Mouse (Mus musculus): Measurements from ENCODE around the gene Cenpn.
A peak's percentile ranks its signal among the peaks of the same experiment; 100 is the strongest.

Cenpn gene

GRCm38 (mm10) chr8:116921337-116922059 is at the start of gene Cenpn, which contains the start of gene Cmc2:
Gene Cenpn (plus strand): TSS chr8:116921730.
Gene Cmc2 (minus strand): TSS chr8:116921455.
- DNase-seq: peak; percentile 93 to 94

- DNase-seq: no peak
These were observed 48.7 kb upstream of the Cenpn start for GRCm38 (mm10) chr8:116872761-116873342.

- no peak for DNase-seq
These were observed 47.9 kb upstream of the Cenpn start for GRCm38 (mm10) chr8:116873586-116873985.

- DNase-seq: no peak
These were observed 47.5 kb upstream of the Cenpn start for GRCm38 (mm10) chr8:116873986-116874385.

- DNase-seq: no peak
These were observed 45.6 kb upstream of the Cenpn start for GRCm38 (mm10) chr8:116875798-116876450.

GRCm38 (mm10) chr8:116881396-116881795 is 40.1 kb upstream of the Cenpn start:
- no peak for DNase-seq

- no peak for DNase-seq
These were observed 33.7 kb upstream of the Cenpn start for GRCm38 (mm10) chr8:116887813-116888212.

GRCm38 (mm10) chr8:116891446-116891845 is 30.1 kb upstream of the Cenpn start:
- no peak for DNase-seq

- no peak for DNase-seq
These were observed 29.4 kb upstream of the Cenpn start for GRCm38 (mm10) chr8:116892130-116892529.

GRCm38 (mm10) chr8:116892636-116893035 is 28.9 kb upstream of the Cenpn start:
- DNase-seq: no peak

- DNase-seq: no peak
These were observed 27.6 kb upstream of the Cenpn start for GRCm38 (mm10) chr8:116893938-116894337.

- no peak for DNase-seq
These were observed 26.0 kb upstream of the Cenpn start for GRCm38 (mm10) chr8:116895521-116895920.

- DNase-seq: no peak
These were observed 16.8 kb upstream of the Cenpn start for GRCm38 (mm10) chr8:116904736-116905135.

- no peak for DNase-seq
These were observed 16.3 kb upstream of the Cenpn start for GRCm38 (mm10) chr8:116905252-116905651.

- DNase-seq: no peak
These were observed 15.7 kb upstream of the Cenpn start for GRCm38 (mm10) chr8:116905836-116906235.

- no peak for DNase-seq
These were observed 559 bp upstream of the Cenpn start for GRCm38 (mm10) chr8:116921005-116921336.

- no peak for DNase-seq
These were observed 679 bp downstream of the Cenpn start for GRCm38 (mm10) chr8:116922060-116922757.

GRCm38 (mm10) chr8:116923526-116923925 is 2.0 kb downstream of the Cenpn start:
- DNase-seq: no peak

GRCm38 (mm10) chr8:116927880-116928279 is 6.3 kb downstream of the Cenpn start:
- peak; percentile 35 to 68 for DNase-seq

- DNase-seq: no peak
These were observed 7.1 kb downstream of the Cenpn start for GRCm38 (mm10) chr8:116928588-116928987.

GRCm38 (mm10) chr8:116934976-116935375 is 13.4 kb downstream of the Cenpn start:
- DNase-seq: no peak

- DNase-seq: no peak
These were observed 14.0 kb downstream of the Cenpn start for GRCm38 (mm10) chr8:116935506-116935905.

- no peak for DNase-seq
These were observed 20.9 kb downstream of the Cenpn start for GRCm38 (mm10) chr8:116942284-116943058.

Measured in lung, postnatal 4 days (tissue).